Comparison of ENCODE assay signal across 14 mouse cellular contexts in the genomic region with DNA sequence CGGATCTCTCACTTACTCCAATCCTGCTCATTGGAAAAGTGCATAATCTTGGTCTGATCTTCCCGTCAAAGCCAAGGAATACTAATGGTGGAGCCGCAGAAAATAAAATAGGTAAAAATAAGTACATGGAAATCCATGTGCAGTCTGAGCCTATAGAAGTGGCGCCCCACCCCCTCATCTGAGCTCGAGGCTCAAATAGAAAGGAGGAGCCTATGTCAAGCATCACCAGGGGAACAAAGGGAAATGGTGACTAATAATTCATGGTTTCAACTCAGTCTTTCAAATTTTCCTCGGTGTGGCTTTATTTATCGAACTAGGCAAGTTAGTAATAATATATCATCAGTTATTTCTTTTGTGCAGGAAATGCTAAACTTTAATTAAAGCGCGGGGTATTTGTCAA.
"Had no signal": no experiment of that assay in that cellular context is flagged by ENCODE, and none has a peak within 500 bp of the region (broad histone marks: within the 10 kb centered on the region; RNA-seq: fewer than 3 reads in every experiment).

No protein-coding gene starts in this region.

- H3K27me3 ChIP-seq: liver, embryonic 13.5 days; stomach, embryonic 15.5 days had no signal

- H3K4me2 ChIP-seq: liver, embryonic 13.5 days; midbrain, embryonic 13.5 days; stomach, embryonic 15.5 days had no signal

- H3K27ac ChIP-seq: kidney, postnatal 0 days; left cerebral cortex, adult 2 months; liver, embryonic 13.5 days; macrophage; midbrain, embryonic 13.5 days; stomach, embryonic 15.5 days had no signal

- H3K9ac ChIP-seq: liver, embryonic 13.5 days; midbrain, embryonic 13.5 days; stomach, embryonic 15.5 days had no signal

- H3K9me3 ChIP-seq: liver, embryonic 13.5 days; midbrain, embryonic 13.5 days; stomach, embryonic 15.5 days had no signal

- H3K4me1 ChIP-seq: liver, embryonic 13.5 days; stomach, embryonic 15.5 days had no signal

- H3K36me3 ChIP-seq: liver, embryonic 13.5 days; midbrain, embryonic 13.5 days; stomach, embryonic 15.5 days had no signal

- H3K4me3 ChIP-seq: left cerebral cortex, adult 2 months; liver, embryonic 13.5 days; midbrain, embryonic 13.5 days; stomach, embryonic 15.5 days had no signal

- DNase-seq: kidney, adult 2 months; kidney, postnatal 25 days; layer of hippocampus, postnatal 36 days; liver, embryonic 13.5 days; lung, adult 2 months; right cerebral cortex, adult 18-20 months; right cerebral cortex, postnatal 25 days; spleen, adult 18-20 months; thymus, postnatal 25 days had no signal

- ATAC-seq: midbrain, embryonic 13.5 days had no signal
